Comparison of ENCODE assay signal across 18 mouse cellular contexts in genomic region chr4:82884636-82885534, GRCm38 (mm10). TPM values are rescaled to one million over a fixed set of nuclear protein-coding genes. Genes with fewer than 3 reads are reported as not detected.
DNase-seq lines count a peak whose midpoint lies in the region; ATAC-seq and TF ChIP-seq lines count a peak whose summit lies in the region.
"Had no signal": no experiment of that assay in that cellular context is flagged by ENCODE, and none has a peak within 500 bp of the region (broad histone marks: within the 10 kb centered on the region; RNA-seq: fewer than 3 reads in every experiment).

Cer1 (minus strand) TSS chr4:82885148.

- H3K4me3 ChIP-seq in cerebellum, adult 2 months (replicated peaks; ENCODE audit: insufficient read depth, low read depth, low read length) = no peak within 1 kb of the TSS
- H3K4me3 ChIP-seq in embryonic facial prominence, embryonic 15.5 days (replicated peaks) = no peak within 1 kb of the TSS
- H3K4me3 ChIP-seq: limb, embryonic 15.5 days; midbrain, embryonic 12.5 days; neural tube, embryonic 12.5 days had no signal

- no peaks in the 10 kb centered on the region for H3K27me3 ChIP-seq in cerebellum, adult 2 months (ENCODE audit: control insufficient read depth, insufficient read depth, low read length)
- no peaks in the 10 kb centered on the region for H3K27me3 ChIP-seq in embryonic facial prominence, embryonic 15.5 days
- H3K27me3 ChIP-seq: limb, embryonic 15.5 days; midbrain, embryonic 12.5 days; neural tube, embryonic 12.5 days had no signal

- H3K27ac ChIP-seq in cerebellum, adult 2 months (ENCODE audit: insufficient read depth, low read length) = no peak within 1 kb of the TSS
- peak within 1 kb of the TSS; percentile 58 for H3K27ac ChIP-seq in embryonic facial prominence, embryonic 15.5 days (replicated peaks)
- H3K27ac ChIP-seq: limb, embryonic 15.5 days; midbrain, embryonic 12.5 days; neural tube, embryonic 12.5 days had no signal

- ATAC-seq in embryonic facial prominence, embryonic 15.5 days (ENCODE audit: insufficient number of reproducible peaks, low FRiP score, low TSS enrichment, low read depth) = no peak; the same call in 1 of the 2 replicates
- ATAC-seq: forebrain, postnatal 0 days; intestine, embryonic 16.5 days had no signal

- no peak within 1 kb of the TSS for H3K4me2 ChIP-seq in embryonic facial prominence, embryonic 15.5 days (replicated peaks)
- H3K4me2 ChIP-seq: limb, embryonic 15.5 days; midbrain, embryonic 12.5 days; neural tube, embryonic 12.5 days had no signal

- DNase-seq in left cerebral cortex, postnatal 4 days = peak; percentile 43
- DNase-seq in left cerebral cortex, postnatal 10 days (ENCODE audit: extremely low spot score in 1 of 2, low spot score in 2 of 2) = no peak
- DNase-seq in cerebellum, adult 2 months = peak; percentile 53 to 79
- peak; percentile 51 for DNase-seq in retina, postnatal 1 day
- no peak for DNase-seq in spleen, postnatal 14 days (ENCODE audit: low spot score in 2 of 2)
- DNase-seq in layer of hippocampus, postnatal 25 days (ENCODE audit: extremely low spot score in 1 of 2, low spot score in 1 of 2) = no peak
- DNase-seq in right cerebral cortex, postnatal 25 days = no peak
- DNase-seq: forebrain, postnatal 0 days had no signal

- no peaks in the 10 kb centered on the region for H3K9me3 ChIP-seq in embryonic facial prominence, embryonic 15.5 days (replicated peaks)
- H3K9me3 ChIP-seq: limb, embryonic 15.5 days; midbrain, embryonic 12.5 days; neural tube, embryonic 12.5 days had no signal

- H3K4me1 ChIP-seq in cerebellum, adult 2 months (ENCODE audit: control insufficient read depth, insufficient read depth, low read length) = peaks cover 12% of the 10 kb centered on the region
- H3K4me1 ChIP-seq in embryonic facial prominence, embryonic 15.5 days = peaks cover 20% of the 10 kb centered on the region

- TF ChIP-seq CTCF in cerebellum, adult 2 months (IDR thresholded peaks at IDR 0.05; ENCODE audit: borderline replicate concordance, insufficient read depth, low read depth, low read length) = no peak

- TF ChIP-seq POLR2A in cerebellum, adult 2 months (IDR thresholded peaks at IDR 0.05; ENCODE audit: borderline replicate concordance, insufficient read depth, low read length) = no peak

- intact Hi-C loops in left cerebral cortex, postnatal 4 days (cut with DNase I) = no loop called here
- intact Hi-C loops in left cerebral cortex, postnatal 10 days (cut with DNase I) = no loop called here

- 30% methylated on average over 19 of the region's 19 CpGs for WGBS in cerebellum, adult 2 months
- WGBS in embryonic facial prominence, embryonic 15.5 days = 49% methylated on average over 18 of the region's 19 CpGs

- no peaks in the 10 kb centered on the region for H3K36me3 ChIP-seq in embryonic facial prominence, embryonic 15.5 days
- H3K36me3 ChIP-seq: limb, embryonic 15.5 days; midbrain, embryonic 12.5 days; neural tube, embryonic 12.5 days had no signal

- no peak within 1 kb of the TSS for H3K9ac ChIP-seq in embryonic facial prominence, embryonic 15.5 days
- H3K9ac ChIP-seq: forebrain, postnatal 0 days; limb, embryonic 15.5 days; midbrain, embryonic 12.5 days; neural tube, embryonic 12.5 days had no signal

RNA-seq across cellular contexts. Expression of gene Cer1, which starts in this region (rescaled TPM):
- total RNA-seq in left cerebral cortex, postnatal 4 days (2021) = under 1 TPM in 1 of 2 experiments, not detected in 1; 0.28 TPM
- total RNA-seq in left cerebral cortex, postnatal 10 days (2021) = under 1 TPM; 0.26 to 0.32 TPM
- polyA plus RNA-seq in cerebellum, adult 2 months (2012; rRNA removed) = not detected in 2 replicates
- polyA plus RNA-seq in embryonic facial prominence, embryonic 15.5 days (2015; fragmentation: Nextera tagmentation; extraction: Ambion mirVana) = 0.27 and 0.68 TPM in 2 replicates
- total RNA-seq in layer of hippocampus, postnatal 25 days (2021) = not detected
- total RNA-seq: adrenal gland, postnatal 14 days; heart, adult 8-10 months; heart, postnatal 36 days had no signal
- polyA plus RNA-seq: forebrain, postnatal 0 days; lung, postnatal 0 days; midbrain, embryonic 12.5 days; stomach, embryonic 14.5 days had no signal

Comparison
In these comparisons a context has a peak if more than half of its experiments do, and no peak if none do; other contexts are left out.
1. Peak in DNase-seq in left cerebral cortex, postnatal 4 days; RNA of the gene not detected or under 1 TPM.
2. Peak in DNase-seq in cerebellum, adult 2 months; RNA of the gene not detected or under 1 TPM.